Mouse (Mus musculus) small intestine, adult 2 months (tissue): ENCODE measurements around the gene Rspry1. TPM values are rescaled to one million over a fixed set of nuclear protein-coding genes. Genes with fewer than 3 reads are reported as not detected.

Source experiments
- H3K27ac ChIP-seq: fragments of 200-500 bp; 2 replicates; pipeline ENCODE4 v1.5.1; 2012; ENCODE audit warnings: low read depth, low read length, control low read depth, inconsistent platforms; ENCODE audit not compliant: insufficient read depth
- H3K27me3 ChIP-seq: fragments of 200-500 bp; 2 replicates; pipeline ENCODE4 v1.6.1; 2012; ENCODE audit warnings: mild to moderate bottlenecking, moderate library complexity, low read length, inconsistent platforms; ENCODE audit not compliant: control insufficient read depth, insufficient read depth
- H3K36me3 ChIP-seq: fragments of 200-500 bp; 2 replicates; pipeline ENCODE4 v1.6.1; 2012; ENCODE audit warnings: mild to moderate bottlenecking, low read length, control low read depth, inconsistent platforms; ENCODE audit not compliant: control insufficient read depth, insufficient read depth
- H3K4me1 ChIP-seq: fragments of 200-500 bp; 2 replicates; pipeline ENCODE4 v1.6.1; 2012; ENCODE audit warnings: low read length, inconsistent platforms, mixed read lengths; ENCODE audit not compliant: control insufficient read depth, insufficient read depth, insufficient read length
- H3K4me3 ChIP-seq: fragments of 200-500 bp; 2 replicates; pipeline ENCODE4 v1.5.1; 2012; ENCODE audit warnings: low read depth, mild to moderate bottlenecking, control low read depth, inconsistent platforms, low read length, moderate library complexity
- CTCF ChIP-seq: fragments of 200-500 bp; IDR thresholded peaks from 2 replicates; pipeline ENCODE4 v1.5.1; 2012; ENCODE audit warnings: low read depth, mild to moderate bottlenecking, control low read depth, inconsistent platforms, low read length, moderate library complexity, mixed read lengths; ENCODE audit not compliant: insufficient replicate concordance, insufficient read length; ENCODE audit errors: extremely low read depth
- POLR2A ChIP-seq: fragments of 200-500 bp; IDR thresholded peaks from 2 replicates; pipeline ENCODE4 v1.6.1; 2012; ENCODE audit warnings: low read depth, mild to moderate bottlenecking, control low read depth, inconsistent platforms, low read length, moderate library complexity
- WGBS: fragments of 180-500 bp; shearing (Covaris S2); methylation state at CpG from one replicate; pipeline ENCODE4 v1.1.7; 2018; 5-methylcytosine and 5-hydroxymethylcytosine counted together
- polyA plus RNA-seq: library from polyadenylated mRNA; depleted of rRNA; stranded (reverse); fragments of >200 nt; gene quantifications from 2 replicates; pipeline ENCODE4 v1.2.3, GENCODE M21; 2012

Gene Rspry1
- polyA plus RNA-seq, 1 experiment, result 3.5 TPM

GRCm38 (mm10) chr8:94582569-94582968 is 19.2 kb upstream of the Rspry1 start:
- no peaks in the 10 kb centered on the region for H3K27me3 ChIP-seq
- H3K36me3 ChIP-seq, result peaks cover 58% of the 10 kb centered on the region
- TF ChIP-seq POLR2A (no peak), CTCF (no peak)
- H3K4me1 ChIP-seq, result no peaks in the 10 kb centered on the region
- no peak overlapping the region for H3K4me3 ChIP-seq
- 89% methylated on average over 6 of the region's 6 CpGs for WGBS
- H3K27ac ChIP-seq, result no peak overlapping the region

- TF ChIP-seq POLR2A, result no peak
- peak; percentile 11; the same call in 1 of the 2 replicates for TF ChIP-seq CTCF
- WGBS, result 43% methylated on average over 4 of the region's 4 CpGs
- H3K4me1 ChIP-seq, result no peaks in the 10 kb centered on the region
- H3K36me3 ChIP-seq, result peaks cover 57% of the 10 kb centered on the region
- H3K27ac ChIP-seq, result no peak overlapping the region
- H3K4me3 ChIP-seq, result no peak overlapping the region
- H3K27me3 ChIP-seq, result no peaks in the 10 kb centered on the region
These were observed 17.4 kb upstream of the Rspry1 start for GRCm38 (mm10) chr8:94584238-94584817.

GRCm38 (mm10) chr8:94591691-94592090 is 10.0 kb upstream of the Rspry1 start:
- H3K27ac ChIP-seq, result no peak overlapping the region
- H3K27me3 ChIP-seq, result no peaks in the 10 kb centered on the region
- H3K4me1 ChIP-seq, result peaks cover 3% of the 10 kb centered on the region; the same call in 1 of the 2 replicates
- 91% methylated on average over 4 of the region's 4 CpGs for WGBS
- no peak overlapping the region for H3K4me3 ChIP-seq
- TF ChIP-seq CTCF, result no peak
- TF ChIP-seq POLR2A, result no peak
- H3K36me3 ChIP-seq, result peaks cover 25% of the 10 kb centered on the region

- TF ChIP-seq CTCF, result no peak
- no peak for TF ChIP-seq POLR2A
- Histone ChIP-seq H3K4me3 (no peak overlapping the region), H3K27me3 (no peaks in the 10 kb centered on the region), H3K36me3 (peaks cover 2% of the 10 kb centered on the region; the same call in 1 of the 2 replicates), H3K4me1 (peaks cover 3% of the 10 kb centered on the region; the same call in 1 of the 2 replicates), H3K27ac (no peak overlapping the region)
- 54% methylated on average over 1 of the region's 1 CpGs for WGBS
These were observed 7.5 kb upstream of the Rspry1 start for GRCm38 (mm10) chr8:94594211-94594610.

GRCm38 (mm10) chr8:94600478-94600877 is 1.3 kb upstream of the Rspry1 start:
- Histone ChIP-seq H3K4me3 (peak overlapping the region; percentile 78), H3K27ac (no peak overlapping the region), H3K27me3 (no peaks in the 10 kb centered on the region), H3K4me1 (peaks cover 3% of the 10 kb centered on the region; the same call in 1 of the 2 replicates), H3K36me3 (no peaks in the 10 kb centered on the region)
- WGBS, result 6% methylated on average over 5 of the region's 5 CpGs
- no peak for TF ChIP-seq POLR2A
- no peak for TF ChIP-seq CTCF

GRCm38 (mm10) chr8:94601034-94601606 is 617 bp upstream of the Rspry1 start:
- WGBS, result under 1% methylated on average over 51 of the region's 51 CpGs
- peak overlapping the region; percentile 78 for H3K4me3 ChIP-seq
- H3K27me3 ChIP-seq, result no peaks in the 10 kb centered on the region
- no peak for TF ChIP-seq POLR2A
- no peak for TF ChIP-seq CTCF
- peaks cover 3% of the 10 kb centered on the region; the same call in 1 of the 2 replicates for H3K4me1 ChIP-seq
- H3K27ac ChIP-seq, result peak overlapping the region; percentile 69
- H3K36me3 ChIP-seq, result no peaks in the 10 kb centered on the region

GRCm38 (mm10) chr8:94602471-94603131 is 864 bp downstream of the Rspry1 start:
- Histone ChIP-seq H3K27me3 (no peaks in the 10 kb centered on the region), H3K4me1 (peaks cover 3% of the 10 kb centered on the region; the same call in 1 of the 2 replicates), H3K4me3 (peak overlapping the region; percentile 70), H3K36me3 (no peaks in the 10 kb centered on the region), H3K27ac (peak overlapping the region; percentile 34)
- WGBS, result 1% methylated on average over 31 of the region's 31 CpGs
- no peak for TF ChIP-seq CTCF
- TF ChIP-seq POLR2A, result no peak
